Mouse (Mus musculus) kidney, adult 18-20 months (tissue): ENCODE measurements around the gene Med26.

Experiments used
- DNase-seq: peaks from one replicate; pipeline ENCODE4 v3.0.0; 2021

Med26 gene

GRCm38 (mm10) chr8:72485456-72486199 is 62.4 kb downstream of the Med26 start:
- DNase-seq, result no peak

GRCm38 (mm10) chr8:72474826-72475546 is 73.1 kb downstream of the Med26 start, which contains the start of gene Cherp:
Gene Cherp, minus strand, starts transcription at chr8:72475226.
- peak; percentile 96 for DNase-seq

- no peak for DNase-seq
These were observed 77.4 kb downstream of the Med26 start for GRCm38 (mm10) chr8:72470684-72471083.

GRCm38 (mm10) chr8:72469984-72470383 is 78.1 kb downstream of the Med26 start:
- DNase-seq, result no peak

GRCm38 (mm10) chr8:72469243-72469642 is 78.8 kb downstream of the Med26 start:
- peak; percentile 46 for DNase-seq

GRCm38 (mm10) chr8:72464211-72464610 is 83.9 kb downstream of the Med26 start:
- DNase-seq, result no peak

GRCm38 (mm10) chr8:72459881-72460533 is 88.1 kb downstream of the Med26 start:
- DNase-seq, result no peak

- no peak for DNase-seq
These were observed 89.6 kb downstream of the Med26 start for GRCm38 (mm10) chr8:72458457-72458856.

GRCm38 (mm10) chr8:72457806-72458205 is 90.3 kb downstream of the Med26 start:
- DNase-seq, result no peak

- DNase-seq, result no peak
These were observed 92.8 kb downstream of the Med26 start for GRCm38 (mm10) chr8:72455317-72455716.

GRCm38 (mm10) chr8:72453904-72454303 is 94.2 kb downstream of the Med26 start:
- no peak for DNase-seq

GRCm38 (mm10) chr8:72451516-72451915 is 96.6 kb downstream of the Med26 start:
- DNase-seq, result no peak

- no peak for DNase-seq
These were observed 103.0 kb downstream of the Med26 start for GRCm38 (mm10) chr8:72445071-72445470.
